In genomic region chr2:58434438-58434837, GRCm38 (mm10) we compare ENCODE assay signal across 32 mouse cellular contexts. TPM values are rescaled to one million over a fixed set of nuclear protein-coding genes. Genes with fewer than 3 reads are reported as not detected.
"Had no signal": no experiment of that assay in that cellular context is flagged by ENCODE, and none has a peak within 500 bp of the region (broad histone marks: within the 10 kb centered on the region; RNA-seq: fewer than 3 reads in every experiment).

No protein-coding gene starts in this region.

- DNase-seq: kidney, adult 8-10 months; kidney, postnatal 10 days; kidney, postnatal 36 days; liver; lung, adult 18-20 months; lung, postnatal 10 days; lung, postnatal 36 days; retina, postnatal 1 day; right cerebral cortex, postnatal 25 days; thymus, adult 2 months; thymus, postnatal 14 days; thymus, postnatal 4 days had no signal

- H3K4me3 ChIP-seq: kidney, embryonic 15.5 days; limb, embryonic 10.5 days; limb, embryonic 13.5 days; liver, embryonic 12.5 days; liver, embryonic 15.5 days; lung, embryonic 15.5 days; megakaryocyte, embryonic 14.5 days; midbrain, embryonic 10.5 days; midbrain, embryonic 13.5 days; myocyte; neural tube, embryonic 13.5 days; stomach, embryonic 15.5 days had no signal

- H3K9me3 ChIP-seq: kidney, embryonic 15.5 days; limb, embryonic 10.5 days; limb, embryonic 13.5 days; liver, embryonic 12.5 days; liver, embryonic 15.5 days; lung, embryonic 15.5 days; midbrain, embryonic 10.5 days; midbrain, embryonic 13.5 days; neural tube, embryonic 13.5 days; stomach, embryonic 15.5 days had no signal

- H3K4me1 ChIP-seq: kidney, embryonic 15.5 days; liver, embryonic 12.5 days; liver, embryonic 15.5 days; lung, embryonic 15.5 days; megakaryocyte, embryonic 14.5 days; midbrain, embryonic 10.5 days; midbrain, embryonic 13.5 days; stomach, embryonic 15.5 days had no signal

- H3K9ac ChIP-seq: kidney, embryonic 15.5 days; limb, embryonic 13.5 days; liver, embryonic 12.5 days; liver, embryonic 15.5 days; lung, embryonic 15.5 days; midbrain, embryonic 13.5 days; neural tube, embryonic 13.5 days; stomach, embryonic 15.5 days had no signal

- H3K36me3 ChIP-seq: limb, embryonic 10.5 days; liver, embryonic 12.5 days; liver, embryonic 15.5 days; lung, embryonic 15.5 days; stomach, embryonic 15.5 days had no signal

- H3K27ac ChIP-seq: kidney, embryonic 15.5 days; limb, embryonic 10.5 days; limb, embryonic 13.5 days; liver, embryonic 12.5 days; liver, embryonic 15.5 days; lung, embryonic 15.5 days; midbrain, embryonic 10.5 days; midbrain, embryonic 13.5 days; stomach, embryonic 15.5 days had no signal

- H3K4me2 ChIP-seq: kidney, embryonic 15.5 days; limb, embryonic 13.5 days; liver, embryonic 12.5 days; liver, embryonic 15.5 days; lung, embryonic 15.5 days; midbrain, embryonic 13.5 days; neural tube, embryonic 13.5 days; stomach, embryonic 15.5 days had no signal

- H3K27me3 ChIP-seq: kidney, embryonic 15.5 days; liver, embryonic 12.5 days; liver, embryonic 15.5 days; lung, embryonic 15.5 days; megakaryocyte, embryonic 14.5 days; midbrain, embryonic 13.5 days; neural tube, embryonic 13.5 days; stomach, embryonic 15.5 days had no signal

- ATAC-seq: liver, embryonic 12.5 days; midbrain, embryonic 13.5 days; midbrain, embryonic 16.5 days had no signal

RNA-seq across cellular contexts. Expression of gene Gm17409, which starts 35.5 kb away (rescaled TPM):
- total RNA-seq: layer of hippocampus, adult 8-10 months; layer of hippocampus, postnatal 10 days; left cerebral cortex, postnatal 25 days; monocyte, adult 5-6 weeks; neutrophil, adult 5-6 weeks had no signal
- polyA plus RNA-seq: kidney, embryonic 15.5 days; limb, embryonic 10.5 days; limb, embryonic 13.5 days; liver, embryonic 12.5 days; liver, embryonic 15.5 days; lung, embryonic 15.5 days; midbrain, embryonic 10.5 days; midbrain, embryonic 13.5 days; midbrain, embryonic 16.5 days; myocyte; neural tube, embryonic 13.5 days; small intestine, adult 2 months; spleen, adult 2 months; stomach, embryonic 15.5 days; thymus, adult 2 months had no signal
